Mouse (Mus musculus) G1E (cell line): ENCODE results near the gene Atxn7l1. TPM values are rescaled to one million over a fixed set of nuclear protein-coding genes. Genes with fewer than 3 reads are reported as not detected.

Experiments used
- ATAC-seq: 2 replicates; pipeline ENCODE4 v1.8.0; 2016; ENCODE audit warnings: mild to moderate bottlenecking; ENCODE audit not compliant: insufficient number of reproducible peaks, poor library complexity, low FRiP score, severe bottlenecking; ENCODE audit errors: extremely low read depth
- DNase-seq: peaks from one replicate; pipeline ENCODE4 v3.0.0; 2012; ENCODE audit warnings: low spot score
- H3K27me3 ChIP-seq: 2 replicates; pipeline ENCODE4 v1.6.1; 2012; ENCODE audit warnings: mild to moderate bottlenecking, low read length, inconsistent platforms; ENCODE audit not compliant: insufficient read depth
- H3K36me3 ChIP-seq: replicated peaks from 2 replicates; pipeline ENCODE3; 2012; ENCODE audit warnings: mild to moderate bottlenecking, inconsistent platforms
- H3K4me1 ChIP-seq: 2 replicates; pipeline ENCODE4 v1.6.1; 2012; ENCODE audit warnings: low read depth, low read length, inconsistent platforms, mixed read lengths; ENCODE audit not compliant: insufficient read depth
- H3K4me3 ChIP-seq: 2 replicates; pipeline ENCODE4 v1.5.1; 2012; ENCODE audit warnings: low read depth, mild to moderate bottlenecking, inconsistent platforms, low read length, moderate library complexity, mixed read lengths
- H3K9me3 ChIP-seq: replicated peaks from 2 replicates; pipeline ENCODE4 v1.6.1; 2012; ENCODE audit warnings: inconsistent platforms
- CTCF ChIP-seq: IDR thresholded peaks from 2 replicates; pipeline ENCODE4 v1.5.1; 2012; ENCODE audit warnings: low read depth, low read length, inconsistent platforms, mixed read lengths
- GATA1 ChIP-seq: IDR thresholded peaks from 2 replicates; pipeline ENCODE4 v1.6.1; 2012; ENCODE audit warnings: borderline replicate concordance, low read length, inconsistent platforms, mixed read lengths
- GATA2 ChIP-seq: IDR thresholded peaks from 2 replicates; pipeline ENCODE4 v1.6.1; 2012; ENCODE audit warnings: low read depth, low read length, inconsistent platforms, borderline replicate concordance
- POLR2AphosphoS5 ChIP-seq: IDR thresholded peaks from 2 replicates; pipeline ENCODE4 v1.6.1; 2012; ENCODE audit warnings: low read depth, low read length, inconsistent platforms; ENCODE audit not compliant: insufficient replicate concordance
- TAL1 ChIP-seq: conservative IDR thresholded peaks from 2 replicates; pipeline ENCODE4 v1.6.1; 2012; ENCODE audit warnings: low read depth, low read length, inconsistent platforms, mixed read lengths
- polyA plus RNA-seq: library from polyadenylated mRNA; stranded (reverse); fragments of >175 nt; gene quantifications from 2 replicates; pipeline ENCODE4 v1.2.3, GENCODE M21; 2012
- total RNA-seq, 2 experiments: library from RNA; stranded (forward) in 1 of 2; stranded (reverse) in 1 of 2; fragments of 200-1000 nt in 1 of 2; fragments of >200 nt in 1 of 2; fragmentation: Nextera tagmentation in 1 of 2; gene quantifications; 2 replicates each; pipeline ENCODE4 v1.2.3; 2014 to 2017

The Atxn7l1 gene
- total and polyA plus RNA-seq, 3 experiments: 51.0 to 282 (median 56.6) TPM

DNA sequence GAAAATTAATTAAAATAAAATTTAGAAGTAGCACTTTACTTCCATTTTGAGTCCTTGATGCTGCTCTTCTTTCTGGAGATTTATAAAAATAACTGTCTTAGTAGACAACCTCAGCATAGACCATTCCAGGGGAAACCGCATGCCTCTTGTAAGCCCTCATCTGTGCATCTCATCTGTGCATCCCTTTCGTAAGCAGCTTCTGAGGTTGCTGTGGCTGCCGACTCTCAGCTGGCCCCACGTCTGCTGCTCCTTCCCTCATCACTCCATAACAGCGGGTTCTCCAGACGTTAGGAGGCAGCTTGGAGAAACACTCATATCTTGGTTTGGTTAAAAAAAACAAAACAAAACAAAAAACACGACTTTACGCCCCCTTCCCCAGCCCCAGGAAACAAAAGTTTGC lies 47.7 kb downstream of the Atxn7l1 start:
- no peaks in the 10 kb centered on the region for H3K27me3 ChIP-seq
- peaks cover 8% of the 10 kb centered on the region for H3K4me1 ChIP-seq
- DNase-seq (no peak), ATAC-seq (no peak)
- H3K9me3 ChIP-seq: no peaks in the 10 kb centered on the region
- H3K36me3 ChIP-seq: peaks cover 28% of the 10 kb centered on the region
- no peak overlapping the region for H3K4me3 ChIP-seq
- TF ChIP-seq TAL1 (no peak), CTCF (no peak)

DNA sequence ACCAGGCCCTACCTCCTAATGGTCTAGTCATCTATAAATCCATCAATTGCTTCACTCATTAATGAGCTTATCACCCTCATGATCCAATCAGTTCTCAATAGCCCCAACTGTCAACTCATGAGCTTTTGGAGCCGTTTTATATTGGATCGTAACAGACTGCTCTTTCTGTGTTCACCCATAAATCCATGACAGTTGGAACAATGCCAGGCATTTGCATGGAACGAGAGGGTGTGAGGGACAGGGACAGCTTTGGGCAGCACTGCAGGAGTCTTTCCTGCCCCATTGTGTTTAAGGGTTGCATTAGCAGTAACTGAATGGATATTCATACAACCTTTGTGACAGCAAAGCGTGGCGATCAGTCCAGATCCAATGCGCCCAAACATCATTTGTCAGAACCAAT lies 49.8 kb downstream of the Atxn7l1 start:
- DNase-seq (no peak), ATAC-seq (no peak)
- Histone ChIP-seq H3K36me3 (peaks cover 28% of the 10 kb centered on the region), H3K9me3 (no peaks in the 10 kb centered on the region), H3K27me3 (no peaks in the 10 kb centered on the region), H3K4me3 (no peak overlapping the region), H3K4me1 (peaks cover 23% of the 10 kb centered on the region)
- TF ChIP-seq GATA2: no peak
- TF ChIP-seq TAL1: no peak
- no peak for TF ChIP-seq GATA1
- no peak for TF ChIP-seq CTCF
- no peak for TF ChIP-seq POLR2AphosphoS5

DNA sequence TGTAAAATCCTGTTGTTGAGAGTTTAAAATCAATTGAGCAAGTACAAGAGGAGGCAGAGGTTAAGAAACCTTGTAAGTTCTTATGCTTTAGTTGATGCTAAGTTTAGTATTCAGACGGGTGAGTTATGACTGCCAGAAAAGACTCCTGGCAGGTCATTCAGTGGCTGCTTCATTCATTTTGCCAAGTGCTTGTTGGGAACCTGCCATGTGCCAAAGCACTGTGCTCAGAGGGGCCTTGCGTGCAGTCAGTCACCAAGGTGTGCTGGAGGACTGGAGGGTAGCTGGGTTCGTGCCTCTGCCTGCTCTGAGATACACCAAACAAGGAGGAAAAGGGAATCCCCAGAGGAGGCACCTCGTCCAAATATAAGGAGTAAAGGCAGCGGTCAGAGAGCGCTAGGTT lies 50.3 kb downstream of the Atxn7l1 start:
- Histone ChIP-seq H3K4me1 (peaks cover 28% of the 10 kb centered on the region), H3K4me3 (no peak overlapping the region), H3K9me3 (no peaks in the 10 kb centered on the region), H3K27me3 (no peaks in the 10 kb centered on the region), H3K36me3 (peaks cover 32% of the 10 kb centered on the region)
- DNase-seq (no peak), ATAC-seq (no peak)
- TF ChIP-seq TAL1 (no peak), CTCF (no peak), GATA2 (no peak), GATA1 (no peak), POLR2AphosphoS5 (no peak)

DNA sequence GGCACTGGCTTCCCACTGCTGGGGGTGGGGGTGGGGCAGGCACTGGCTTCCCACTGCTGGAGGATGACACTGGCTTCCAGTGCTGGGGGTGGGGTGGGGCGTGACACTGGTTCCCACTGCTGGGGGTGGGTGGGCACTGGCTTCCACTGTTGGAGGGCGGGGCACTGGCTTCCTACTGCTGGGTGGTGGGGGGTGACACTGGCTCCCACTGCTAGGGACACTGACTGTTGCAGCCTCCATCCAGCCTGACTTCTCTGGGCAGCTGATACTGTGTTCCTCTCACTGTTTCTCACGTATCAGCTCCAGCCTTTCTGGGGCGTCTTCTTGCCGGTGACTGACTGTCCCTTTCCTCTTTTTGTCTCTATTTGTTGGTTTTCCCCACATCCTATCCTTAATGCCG lies 53.6 kb downstream of the Atxn7l1 start:
- Histone ChIP-seq H3K9me3 (no peaks in the 10 kb centered on the region), H3K36me3 (peaks cover 50% of the 10 kb centered on the region), H3K27me3 (no peaks in the 10 kb centered on the region), H3K4me1 (peaks cover 21% of the 10 kb centered on the region; the same call in 1 of the 2 replicates), H3K4me3 (no peak overlapping the region)
- ATAC-seq (no peak), DNase-seq (no peak)
- TF ChIP-seq TAL1 (no peak), CTCF (no peak), GATA1 (no peak), GATA2 (no peak), POLR2AphosphoS5 (no peak)

DNA sequence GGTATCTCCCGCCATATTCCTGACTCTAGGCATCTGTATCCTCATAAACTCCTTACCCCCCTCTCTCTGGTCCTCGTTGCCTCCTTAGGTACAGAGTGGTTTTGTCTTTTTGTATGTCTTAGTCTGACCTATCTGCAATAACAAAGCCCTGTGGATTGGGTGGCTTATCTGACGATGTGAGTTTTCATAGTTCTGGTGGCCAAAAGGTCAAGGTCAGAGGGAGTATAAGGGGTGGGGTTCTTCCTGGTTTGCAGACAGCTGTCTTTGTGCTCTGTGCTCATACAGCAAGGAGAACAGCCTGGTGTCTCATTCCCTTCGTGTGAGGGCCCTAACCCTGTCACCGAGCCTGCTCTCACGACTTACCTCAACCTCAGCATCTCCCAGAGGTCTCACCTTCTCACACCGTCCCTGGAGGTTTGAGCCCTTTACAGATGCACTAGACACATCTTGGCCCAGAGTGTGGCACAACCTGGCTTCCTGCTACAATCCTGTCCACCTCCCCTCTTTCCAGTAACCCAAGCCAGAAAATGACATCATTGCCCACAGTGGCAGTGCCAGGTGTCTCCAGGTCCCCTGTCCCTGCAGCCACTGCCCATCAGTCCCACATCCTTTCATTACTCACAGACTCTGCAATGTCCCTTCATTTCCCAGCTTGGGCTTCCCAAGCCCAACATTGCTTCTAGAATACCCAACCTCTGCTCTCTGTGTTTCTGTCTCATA lies 54.2 kb downstream of the Atxn7l1 start:
- H3K4me3 ChIP-seq: no peak overlapping the region
- H3K36me3 ChIP-seq: peaks cover 55% of the 10 kb centered on the region
- no peak for TF ChIP-seq GATA2
- TF ChIP-seq CTCF: no peak
- TF ChIP-seq GATA1: no peak
- no peak for TF ChIP-seq POLR2AphosphoS5
- TF ChIP-seq TAL1: no peak
- H3K4me1 ChIP-seq: peaks cover 21% of the 10 kb centered on the region; the same call in 1 of the 2 replicates
- no peaks in the 10 kb centered on the region for H3K27me3 ChIP-seq
- no peaks in the 10 kb centered on the region for H3K9me3 ChIP-seq
- ATAC-seq (no peak), DNase-seq (no peak)

DNA sequence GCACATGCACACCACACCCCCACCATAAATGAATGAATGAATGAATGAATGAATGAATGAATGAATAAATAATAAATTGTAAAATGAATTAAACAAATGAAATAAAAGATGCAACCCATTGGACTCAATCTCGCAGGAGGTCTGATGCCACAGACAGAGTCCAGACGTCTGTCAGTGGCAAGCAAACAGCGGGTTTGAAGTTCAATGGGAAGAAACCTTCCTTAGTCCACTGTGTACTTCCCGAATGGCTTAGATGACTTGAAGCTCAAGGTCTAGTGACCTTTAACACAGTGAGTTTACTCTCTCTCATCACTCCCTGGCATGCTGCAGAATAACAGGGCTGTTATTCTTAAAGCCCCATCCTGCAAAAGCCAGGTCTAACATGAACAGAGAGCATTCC lies 57.8 kb downstream of the Atxn7l1 start:
- no peak for DNase-seq
- TF ChIP-seq GATA2: no peak
- no peak for TF ChIP-seq CTCF
- no peak for TF ChIP-seq TAL1
- TF ChIP-seq GATA1: no peak
- TF ChIP-seq POLR2AphosphoS5: no peak
- Histone ChIP-seq H3K36me3 (peaks cover 55% of the 10 kb centered on the region), H3K27me3 (no peaks in the 10 kb centered on the region), H3K4me1 (peaks cover 24% of the 10 kb centered on the region), H3K4me3 (no peak overlapping the region), H3K9me3 (no peaks in the 10 kb centered on the region)
- no peak for ATAC-seq

DNA sequence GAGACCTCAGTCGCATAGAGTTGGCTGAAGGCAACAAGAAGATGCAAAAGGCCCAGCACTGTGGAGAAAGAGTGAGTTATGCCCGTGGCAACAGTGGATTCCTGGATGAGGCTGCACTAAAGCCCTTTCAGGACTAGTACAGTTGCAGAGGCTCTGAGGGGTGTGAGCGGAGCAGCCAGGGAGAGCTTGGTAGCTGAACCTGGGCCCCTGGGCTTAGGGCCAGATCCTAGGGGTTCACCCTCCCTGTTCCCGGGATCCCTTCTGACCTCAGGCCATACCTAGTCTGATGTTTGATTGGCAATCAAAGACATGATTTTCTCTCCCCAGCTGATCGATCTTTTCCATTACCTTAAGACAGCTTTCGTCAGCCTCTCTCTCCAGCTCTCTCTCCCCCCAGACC lies 58.8 kb downstream of the Atxn7l1 start:
- peaks cover 25% of the 10 kb centered on the region for H3K4me1 ChIP-seq
- H3K36me3 ChIP-seq: peaks cover 58% of the 10 kb centered on the region
- no peak for ATAC-seq

More for the DNA sequence above, 58.8 kb downstream of the Atxn7l1 start:
- Histone ChIP-seq H3K27me3 (no peaks in the 10 kb centered on the region), H3K9me3 (no peaks in the 10 kb centered on the region), H3K4me3 (no peak overlapping the region)
- TF ChIP-seq GATA2 (no peak), TAL1 (no peak), CTCF (no peak), POLR2AphosphoS5 (no peak), GATA1 (no peak)
- DNase-seq: no peak
